Mouse (Mus musculus) bone marrow, adult 2 months (tissue): ENCODE data around the gene Dcst1. TPM values are rescaled to one million over a fixed set of nuclear protein-coding genes. Genes with fewer than 3 reads are reported as not detected.

ENCODE experiments used
- H3K27ac ChIP-seq: fragments of 200-500 bp; 2 replicates; pipeline ENCODE4 v1.5.1; 2012; ENCODE audit warnings: low read depth, mild to moderate bottlenecking, control low read depth, inconsistent platforms, low read length; ENCODE audit not compliant: control insufficient read depth, poor library complexity, insufficient read depth
- H3K4me1 ChIP-seq: fragments of 200-500 bp; 2 replicates; pipeline ENCODE4 v1.6.1; 2011; ENCODE audit warnings: low read length; ENCODE audit not compliant: control insufficient read depth, insufficient read depth
- H3K4me3 ChIP-seq: fragments of 200-500 bp; replicated peaks from 2 replicates; pipeline ENCODE3; 2011; ENCODE audit warnings: mild to moderate bottlenecking, low read depth, low read length, control low read depth; ENCODE audit not compliant: control insufficient read depth
- CTCF ChIP-seq: fragments of 200-500 bp; IDR thresholded peaks from 2 replicates; pipeline ENCODE4 v1.5.1; 2011; ENCODE audit warnings: low read length, control low read depth; ENCODE audit not compliant: control insufficient read depth, insufficient read depth
- POLR2A ChIP-seq: fragments of 200-500 bp; IDR thresholded peaks from 2 replicates; pipeline ENCODE4 v1.6.1; 2011; ENCODE audit warnings: low read depth, mild to moderate bottlenecking, control low read depth, low read length, borderline replicate concordance; ENCODE audit not compliant: control insufficient read depth
- whole genome bisulfite sequencing: fragments of 180-500 bp; shearing (Covaris S2); methylation state at CpG from one replicate; pipeline ENCODE4 v1.1.7; 2018; 5-methylcytosine and 5-hydroxymethylcytosine counted together
- polyA plus RNA-seq: library from polyadenylated mRNA; stranded (reverse); fragments of >200 nt; gene quantifications from 2 replicates; pipeline ENCODE4 v1.2.4, GENCODE M21; 2011; ENCODE audit warnings: low replicate concordance; ENCODE audit not compliant: missing spikeins, insufficient read depth, insufficient read length

The Dcst1 gene
- polyA plus RNA-seq, 1 experiment, result 1.3 TPM

DNA sequence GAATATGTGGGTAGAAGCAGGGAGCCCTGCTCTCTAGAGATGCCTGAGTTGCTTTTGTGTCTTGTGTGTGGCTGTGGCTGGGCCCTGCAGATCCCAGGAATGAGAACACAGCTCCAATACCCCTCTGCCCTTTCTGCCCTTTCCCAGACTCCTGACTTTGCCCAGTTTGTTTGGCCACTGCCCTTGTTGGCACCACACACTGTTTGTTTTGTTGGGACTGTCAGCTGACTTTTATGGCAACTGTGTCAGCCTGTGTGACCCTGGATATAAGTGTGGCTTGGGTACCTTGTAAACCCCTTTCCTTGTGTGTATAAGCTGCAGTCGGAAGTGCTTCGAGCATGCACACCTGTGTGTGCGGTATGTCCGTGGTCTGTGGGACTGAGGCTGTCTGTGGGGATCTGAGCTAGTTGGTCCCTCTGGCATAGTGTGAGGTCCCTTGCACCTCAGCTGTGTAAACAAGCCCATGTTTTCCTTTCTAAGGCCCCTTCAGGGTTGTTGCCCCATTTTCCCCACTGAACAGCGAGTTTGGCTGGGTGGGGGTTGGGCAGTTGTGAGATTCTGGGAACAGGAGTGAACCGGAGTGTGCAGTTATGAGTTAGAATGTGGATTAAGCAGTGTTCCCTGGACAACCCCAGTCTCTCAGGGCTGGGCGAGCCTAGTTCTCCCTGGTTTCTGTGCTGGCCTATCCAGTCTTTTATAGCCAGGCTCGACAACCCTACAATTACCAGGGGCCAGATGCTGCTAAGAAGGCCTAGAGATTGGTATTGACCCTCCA is 59.3 kb downstream of the Dcst1 start:
- TF ChIP-seq CTCF, result no peak
- no peak for TF ChIP-seq POLR2A
- no peak overlapping the region for H3K27ac ChIP-seq
- no peaks in the 10 kb centered on the region for H3K4me1 ChIP-seq
- 82% methylated on average over 8 of the region's 8 CpGs for WGBS
- H3K4me3 ChIP-seq, result no peak overlapping the region

DNA sequence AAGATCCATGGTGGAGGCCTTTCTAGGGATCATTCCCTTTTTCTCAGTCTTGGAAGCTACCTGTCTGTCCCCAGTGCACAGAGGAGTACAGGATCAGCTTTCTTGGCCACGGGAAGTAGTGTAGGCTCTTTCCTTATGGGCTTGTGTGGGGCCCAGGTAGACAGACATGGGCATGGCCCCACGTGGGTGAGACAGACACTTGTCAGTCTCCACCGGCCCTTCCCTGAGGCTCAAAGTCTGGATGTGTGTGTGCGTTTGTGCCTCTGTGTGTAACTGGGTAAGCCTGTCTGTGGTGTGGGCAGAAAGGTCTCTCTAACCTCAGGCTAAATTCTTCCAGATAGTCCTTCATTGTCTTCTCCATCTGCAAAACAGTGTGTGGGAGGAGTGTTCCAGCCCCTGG is 59.9 kb downstream of the Dcst1 start:
- TF ChIP-seq CTCF (no peak), POLR2A (no peak)
- 77% methylated on average over 4 of the region's 4 CpGs for WGBS
- H3K27ac ChIP-seq, result no peak overlapping the region
- no peaks in the 10 kb centered on the region for H3K4me1 ChIP-seq
- H3K4me3 ChIP-seq, result no peak overlapping the region

DNA sequence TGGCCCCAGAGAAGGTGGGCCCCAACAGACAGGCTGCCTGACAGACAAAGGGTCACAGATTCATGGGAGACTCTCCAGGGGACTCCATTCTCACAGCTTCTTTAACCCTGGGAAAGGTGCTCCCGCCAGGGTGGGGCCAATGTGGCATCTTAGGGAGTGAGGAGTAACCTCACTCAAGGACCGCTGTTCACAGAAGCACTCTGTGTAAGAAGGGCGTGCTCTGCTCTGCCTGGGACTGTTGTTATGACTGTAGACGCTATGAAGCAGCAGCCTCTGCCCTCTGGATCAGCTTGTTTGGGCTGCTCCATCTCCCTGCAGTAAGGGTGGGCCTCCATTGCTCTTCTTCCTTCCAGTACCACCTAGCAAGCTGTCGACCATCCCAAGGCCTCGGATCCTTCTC is 60.6 kb downstream of the Dcst1 start:
- Histone ChIP-seq H3K4me1 (no peaks in the 10 kb centered on the region), H3K27ac (no peak overlapping the region), H3K4me3 (no peak overlapping the region)
- WGBS, result 81% methylated on average over 6 of the region's 6 CpGs
- TF ChIP-seq POLR2A (no peak), CTCF (no peak)

DNA sequence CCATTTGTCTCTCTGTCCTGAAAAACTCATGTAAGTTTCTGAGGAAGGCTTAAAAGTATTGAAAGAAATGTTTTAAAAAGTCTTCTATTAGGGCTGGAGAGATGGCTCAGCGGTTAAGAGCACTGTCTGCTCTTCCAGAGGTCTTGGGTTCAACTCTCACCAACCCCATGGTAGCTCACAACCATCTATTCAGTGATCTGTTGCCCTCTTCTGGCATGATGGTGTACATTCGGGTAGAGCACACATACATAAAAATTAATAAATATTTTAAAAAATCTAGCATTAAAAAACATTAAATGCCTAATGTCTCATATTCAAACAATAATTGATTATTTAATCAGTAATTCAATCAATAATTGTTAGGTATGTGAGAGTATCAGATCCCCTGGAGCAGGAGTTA is 64.5 kb downstream of the Dcst1 start:
- Histone ChIP-seq H3K4me3 (no peak overlapping the region), H3K4me1 (peaks cover 3% of the 10 kb centered on the region; the same call in 1 of the 2 replicates), H3K27ac (no peak overlapping the region)
- 53% methylated on average over 2 of the region's 2 CpGs for WGBS
- TF ChIP-seq POLR2A, result no peak
- TF ChIP-seq CTCF, result no peak

Other genes starting within 250 kb of the Dcst1 start
- gene Pklr, start 229.1 kb downstream of the Dcst1 start, polyA plus RNA-seq, result 14.3 and 16.0 TPM in 2 replicates
- 1.6 TPM in 1 of 2 replicates, not detected in the other for gene Hcn3, start 205.1 kb downstream of the Dcst1 start, polyA plus RNA-seq
- 43.3 and 90.9 TPM in 2 replicates for gene Clk2, start 200.5 kb downstream of the Dcst1 start, polyA plus RNA-seq
- 25.7 and 54.2 TPM in 2 replicates for gene Scamp3, start 187.8 kb downstream of the Dcst1 start, polyA plus RNA-seq
- 4.1 and 9.8 TPM in 2 replicates for gene Fam189b, start 182.1 kb downstream of the Dcst1 start, polyA plus RNA-seq
- gene Gba, start 162.3 kb downstream of the Dcst1 start, polyA plus RNA-seq, result 27.7 and 71.7 TPM in 2 replicates
- 2.9 TPM in 1 of 2 replicates, not detected in the other for gene Thbs3, start 150.1 kb downstream of the Dcst1 start, polyA plus RNA-seq
- gene Mtx1, start 138.2 kb downstream of the Dcst1 start, polyA plus RNA-seq, result 33.9 and 66.4 TPM in 2 replicates
- gene Muc1, start 136.2 kb downstream of the Dcst1 start, polyA plus RNA-seq, result 0.67 TPM in 1 of 2 replicates, not detected in the other
- gene Krtcap2, start 119.3 kb downstream of the Dcst1 start, polyA plus RNA-seq, result 47.8 and 69.5 TPM in 2 replicates
- 0.59 and 1.6 TPM in 2 replicates for gene Trim46, start 118.9 kb downstream of the Dcst1 start, polyA plus RNA-seq
- gene Dpm3, start 105.9 kb downstream of the Dcst1 start, polyA plus RNA-seq, result 30.7 and 39.3 TPM in 2 replicates
- 64.0 and 83.0 TPM in 2 replicates for gene Slc50a1, start 94.7 kb downstream of the Dcst1 start, polyA plus RNA-seq
- 0.99 and 2.0 TPM in 2 replicates for gene Efna1, start 84.1 kb downstream of the Dcst1 start, polyA plus RNA-seq
- 2.7 TPM in 1 of 2 replicates, not detected in the other for gene Efna3, start 42.3 kb downstream of the Dcst1 start, polyA plus RNA-seq
- gene Efna4, start 27.2 kb downstream of the Dcst1 start, polyA plus RNA-seq, result not detected in 2 replicates
- gene Adam15, start 15.3 kb downstream of the Dcst1 start, polyA plus RNA-seq, result 112 and 187 TPM in 2 replicates
- gene Dcst2, start 3.3 kb downstream of the Dcst1 start, polyA plus RNA-seq, result 0.56 TPM in 1 of 2 replicates, not detected in the other
- 20.8 and 40.2 TPM in 2 replicates for gene Zbtb7b, start 29.5 kb upstream of the Dcst1 start, polyA plus RNA-seq
- gene Lenep, start 37.5 kb upstream of the Dcst1 start, polyA plus RNA-seq, result 0.92 TPM in 1 of 2 replicates, not detected in the other
- 9.7 and 17.6 TPM in 2 replicates for gene Flad1, start 46.6 kb upstream of the Dcst1 start, polyA plus RNA-seq
- gene Cks1b, start 53.1 kb upstream of the Dcst1 start, polyA plus RNA-seq, result 126 and 145 TPM in 2 replicates
- 41.6 and 65.2 TPM in 2 replicates for gene Shc1, start 53.2 kb upstream of the Dcst1 start, polyA plus RNA-seq
- gene Pygo2, start 65.0 kb upstream of the Dcst1 start, polyA plus RNA-seq, result 29.7 and 45.4 TPM in 2 replicates
- 23.6 and 60.5 TPM in 2 replicates for gene Pbxip1, start 71.5 kb upstream of the Dcst1 start, polyA plus RNA-seq
- 25.4 and 33.4 TPM in 2 replicates for gene Pmvk, start 89.3 kb upstream of the Dcst1 start, polyA plus RNA-seq
- not detected in 2 replicates for gene Kcnn3, start 154.9 kb upstream of the Dcst1 start, polyA plus RNA-seq